Mouse (Mus musculus) c-Kit-positive CD71-negative TER-119-negative erythroid progenitor cells, embryonic 14.5 days (primary cell): ENCODE results near the gene Tmem260.

ENCODE experiments used
- DNase-seq: peaks from one replicate; pipeline ENCODE4 v3.0.0-alpha.2; 2013; ENCODE audit warnings: low read depth

Tmem260 gene

DNA sequence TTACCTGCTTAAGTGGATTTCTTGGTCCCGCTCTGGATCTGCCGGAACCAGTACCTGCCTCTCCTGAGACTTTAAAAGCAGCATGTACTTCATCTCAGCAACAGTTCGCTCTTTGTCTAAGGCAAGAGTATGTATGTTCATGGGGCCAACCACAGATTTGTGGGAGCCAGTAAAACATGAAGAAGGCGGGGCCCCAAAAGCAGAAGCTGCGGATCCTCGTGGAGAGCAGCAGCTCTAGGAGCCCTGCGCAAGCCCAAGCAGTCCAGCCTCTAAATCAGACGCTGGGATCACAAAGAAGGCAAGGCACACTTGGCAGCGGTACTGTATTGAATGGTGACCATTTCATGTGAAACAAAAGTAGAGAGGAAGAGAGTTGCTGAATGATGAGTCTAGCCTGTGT is 107.8 kb downstream of the Tmem260 start:
- DNase-seq = no peak

DNA sequence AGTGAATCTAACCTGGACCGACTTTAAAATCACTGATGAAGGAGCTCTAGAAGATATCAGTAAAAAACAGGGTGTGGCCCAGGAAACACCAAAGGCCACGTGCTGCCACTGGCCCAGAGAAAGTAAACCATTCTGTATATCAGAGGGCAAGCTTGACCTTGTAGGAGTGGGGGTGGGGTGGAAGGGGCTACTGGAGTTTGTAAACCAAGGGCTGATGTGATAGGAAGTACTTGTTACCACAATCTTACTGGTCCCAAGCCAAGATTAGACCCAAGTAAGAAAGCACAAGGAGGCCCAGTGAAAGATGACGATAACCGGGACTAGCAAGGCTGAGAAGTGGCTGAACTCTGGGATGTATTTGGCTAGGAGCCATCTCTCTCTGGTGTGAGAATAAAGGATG is 113.1 kb downstream of the Tmem260 start:
- no peak for DNase-seq

DNA sequence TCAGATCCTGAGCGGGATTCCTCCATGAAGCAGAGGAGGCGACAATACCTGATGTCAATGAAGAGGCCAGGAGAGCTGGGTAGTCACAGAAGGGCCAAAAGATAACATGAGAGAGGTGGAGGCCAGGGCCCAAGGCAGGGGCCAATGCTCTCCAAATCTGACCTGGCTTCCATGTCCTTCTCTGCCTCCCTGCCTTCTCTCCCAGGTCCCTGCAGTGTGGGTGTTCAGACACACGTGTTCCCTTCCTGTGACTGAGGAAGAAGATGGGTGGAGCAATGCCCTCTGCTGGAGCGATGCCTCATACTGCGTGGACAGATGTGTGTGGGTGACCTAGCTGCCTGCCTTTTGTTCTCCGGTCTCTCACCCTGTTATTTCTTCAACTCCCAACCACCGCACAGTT is 113.8 kb downstream of the Tmem260 start:
- DNase-seq = no peak

DNA sequence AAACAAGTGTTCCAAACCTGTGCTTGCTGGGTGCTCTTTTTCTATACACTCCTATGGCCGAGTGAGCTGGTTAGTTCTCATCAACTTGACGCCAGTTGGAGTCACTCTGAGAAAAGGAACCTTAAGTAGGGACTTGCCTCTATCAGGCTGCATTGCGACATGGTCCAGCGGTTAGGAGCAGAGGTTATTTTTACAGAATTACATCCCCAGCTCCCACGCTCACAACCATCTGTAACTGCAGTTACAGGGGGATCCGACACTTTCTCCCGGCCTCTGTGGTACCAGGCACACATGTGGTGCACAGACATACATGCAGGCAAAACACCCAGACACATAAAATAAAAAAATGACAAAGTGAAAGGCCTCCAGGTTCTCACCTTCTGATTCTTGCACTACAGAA is 120.7 kb downstream of the Tmem260 start:
- DNase-seq = no peak
